Mouse (Mus musculus): ENCODE measurements at regions not wholly inside any gene's neighbourhood (a gene's known extent, or its start where the extent isn't known, plus 50 kb on each side); places are given as distances from the start of the nearest gene placed in this dataset.
A peak's percentile ranks its signal among the peaks of the same experiment; 100 is the strongest.

DNA sequence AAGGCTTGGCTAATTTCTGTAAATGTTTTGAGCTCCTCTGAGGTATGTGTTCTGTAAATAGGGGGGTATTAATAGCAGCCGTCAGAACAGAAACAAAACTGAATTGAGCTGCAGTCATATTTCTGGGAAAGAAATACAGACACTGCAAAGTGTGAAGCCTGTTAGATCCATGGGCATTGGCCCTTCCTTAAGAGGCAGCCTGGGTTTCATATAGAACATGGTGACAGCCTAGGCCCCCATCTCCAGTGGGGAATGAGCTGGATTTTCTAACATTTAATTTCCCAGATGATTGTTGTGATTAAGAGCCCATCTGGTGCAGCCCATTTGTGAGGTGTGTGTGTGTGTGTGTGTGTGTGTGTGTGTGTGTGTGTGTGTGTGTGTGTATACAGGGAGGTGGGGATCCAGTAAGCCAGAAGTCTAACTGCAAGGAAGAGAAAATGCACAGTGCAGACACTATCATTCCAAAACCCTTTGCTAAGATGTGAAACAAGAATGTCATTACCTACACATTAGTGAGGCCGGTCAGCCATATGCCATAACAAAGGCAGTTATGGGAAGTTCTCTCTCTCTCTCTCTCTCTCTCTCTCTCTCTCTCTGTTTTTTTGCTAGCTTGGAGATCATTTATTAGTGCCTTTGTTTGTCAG lies 355.7 kb upstream of the Ubash3b start:
- H3K4me1 ChIP-seq (replicated peaks) = peaks cover 21% of the 10 kb centered on the region
- ATAC-seq (ENCODE audit: insufficient number of reproducible peaks, insufficient read depth, low FRiP score, low TSS enrichment, low read depth) = no peak
- H3K27me3 ChIP-seq = no peaks in the 10 kb centered on the region
- H3K4me3 ChIP-seq (replicated peaks) = no peak overlapping the region
- H3K9me3 ChIP-seq = no peaks in the 10 kb centered on the region
- no peaks in the 10 kb centered on the region for H3K36me3 ChIP-seq
- no peak overlapping the region for H3K4me2 ChIP-seq
- 58% methylated on average over 2 of the region's 2 CpGs for WGBS
- no peak overlapping the region for H3K9ac ChIP-seq (replicated peaks)
- H3K27ac ChIP-seq = peak overlapping the region; percentile 54

DNA sequence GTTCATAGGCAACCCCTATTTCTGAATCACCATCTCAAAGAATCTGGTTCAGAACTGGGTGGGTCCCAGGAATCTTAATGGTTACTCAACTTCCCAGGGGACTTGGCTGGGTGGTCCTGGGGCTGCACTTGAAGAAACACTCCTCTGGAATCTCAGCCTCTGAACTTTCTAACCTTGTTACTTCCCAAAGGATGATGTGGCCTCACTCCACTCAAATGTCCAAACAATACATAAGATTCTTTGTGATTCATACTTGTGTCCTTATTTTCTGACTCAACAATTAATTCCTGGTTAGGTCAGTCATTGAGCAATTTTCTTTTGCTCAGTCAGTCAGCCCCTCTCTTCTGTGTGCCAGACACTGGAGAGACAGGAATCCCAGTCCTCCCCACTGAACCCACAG lies 353.7 kb upstream of the Ubash3b start:
- Histone ChIP-seq H3K27me3 (no peaks in the 10 kb centered on the region), H3K4me3 (replicated peaks) (no peak overlapping the region), H3K4me1 (replicated peaks) (peaks cover 21% of the 10 kb centered on the region), H3K9ac (replicated peaks) (no peak overlapping the region), H3K36me3 (no peaks in the 10 kb centered on the region), H3K9me3 (no peaks in the 10 kb centered on the region), H3K4me2 (no peak overlapping the region), H3K27ac (no peak overlapping the region)
- ATAC-seq (ENCODE audit: insufficient number of reproducible peaks, insufficient read depth, low FRiP score, low TSS enrichment, low read depth) = no peak

DNA sequence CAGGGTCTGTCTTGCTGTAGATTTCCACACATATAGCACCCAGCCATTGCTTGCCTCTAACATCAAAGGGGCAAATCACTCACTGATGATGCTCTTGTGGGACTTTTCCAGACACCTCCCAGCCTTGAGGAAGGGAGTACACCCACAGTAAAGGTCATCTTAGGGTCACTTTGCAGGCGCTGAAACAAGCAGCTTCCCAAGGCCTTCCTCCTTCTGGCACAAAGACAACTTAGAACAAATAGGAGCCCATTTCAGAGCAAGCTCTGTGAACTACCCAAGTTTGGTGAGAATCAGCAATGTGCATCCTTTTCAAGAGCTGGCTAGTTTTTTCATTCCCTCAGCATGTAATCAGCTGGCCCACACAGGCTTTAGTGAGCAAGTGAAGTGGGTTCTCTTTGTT lies 352.2 kb upstream of the Ubash3b start:
- no peak overlapping the region for H3K27ac ChIP-seq
- no peak overlapping the region for H3K4me2 ChIP-seq
- no peak overlapping the region for H3K4me3 ChIP-seq (replicated peaks)
- 0 out of 2 replicates have a peak, but pooled peaks cover 5% of the 10 kb centered on the region for H3K36me3 ChIP-seq
- 31% methylated on average over 1 of the region's 1 CpGs for WGBS
- H3K27me3 ChIP-seq = no peaks in the 10 kb centered on the region
- no peak for ATAC-seq (ENCODE audit: insufficient number of reproducible peaks, insufficient read depth, low FRiP score, low TSS enrichment, low read depth)
- peaks cover 21% of the 10 kb centered on the region for H3K4me1 ChIP-seq (replicated peaks)
- no peak overlapping the region for H3K9ac ChIP-seq (replicated peaks)
- H3K9me3 ChIP-seq = no peaks in the 10 kb centered on the region

DNA sequence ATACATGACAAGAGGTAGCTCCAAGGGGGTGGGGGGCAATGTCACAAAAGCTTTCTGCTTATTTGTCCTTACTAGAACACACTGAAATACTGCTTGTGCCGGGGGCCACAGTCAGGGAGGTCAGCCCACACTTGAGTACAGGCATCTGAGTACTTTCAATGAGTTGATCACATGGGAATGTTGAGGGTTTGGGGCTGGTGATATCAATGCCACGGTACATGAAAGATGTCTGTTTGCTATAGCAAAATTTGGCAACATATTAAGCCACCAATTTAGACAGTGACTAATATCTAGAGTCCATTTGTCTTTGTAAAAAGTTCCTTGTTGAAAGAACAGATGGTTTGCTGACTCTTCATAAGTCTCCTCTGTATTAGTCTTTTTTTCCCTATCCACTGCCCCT lies 348.1 kb upstream of the Ubash3b start:
- 0 out of 2 replicates have a peak, but pooled peaks cover 16% of the 10 kb centered on the region for H3K36me3 ChIP-seq
- H3K9ac ChIP-seq (replicated peaks) = no peak overlapping the region
- H3K4me2 ChIP-seq = no peak overlapping the region
- no peak overlapping the region for H3K4me3 ChIP-seq (replicated peaks)
- 86% methylated on average over 2 of the region's 2 CpGs for WGBS
- no peak for ATAC-seq (ENCODE audit: insufficient number of reproducible peaks, insufficient read depth, low FRiP score, low TSS enrichment, low read depth)
- no peaks in the 10 kb centered on the region for H3K9me3 ChIP-seq
- H3K27me3 ChIP-seq = no peaks in the 10 kb centered on the region
- H3K4me1 ChIP-seq (replicated peaks) = no peaks in the 10 kb centered on the region
- H3K27ac ChIP-seq = no peak overlapping the region

DNA sequence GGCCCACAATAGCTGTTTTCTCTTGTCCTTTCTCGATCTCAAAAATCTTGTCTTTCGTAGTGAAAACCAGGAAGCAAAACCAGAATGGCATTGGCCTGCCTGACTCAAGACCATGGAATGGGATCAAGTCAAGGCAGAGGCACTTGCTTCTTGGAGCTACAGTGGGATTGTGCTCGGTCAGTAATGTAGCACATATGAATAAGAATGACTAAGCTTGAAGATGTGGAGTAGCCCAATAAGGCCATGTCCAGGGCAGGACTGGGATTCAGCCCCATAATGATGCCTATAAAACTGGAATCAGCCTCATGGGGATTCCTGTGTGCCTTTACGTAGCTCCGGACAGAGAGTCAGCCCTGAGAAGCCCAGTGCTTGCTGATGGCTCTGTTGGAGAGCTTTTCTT lies 347.2 kb upstream of the Ubash3b start:
- H3K36me3 ChIP-seq = 0 out of 2 replicates have a peak, but pooled peaks cover 16% of the 10 kb centered on the region

DNA sequence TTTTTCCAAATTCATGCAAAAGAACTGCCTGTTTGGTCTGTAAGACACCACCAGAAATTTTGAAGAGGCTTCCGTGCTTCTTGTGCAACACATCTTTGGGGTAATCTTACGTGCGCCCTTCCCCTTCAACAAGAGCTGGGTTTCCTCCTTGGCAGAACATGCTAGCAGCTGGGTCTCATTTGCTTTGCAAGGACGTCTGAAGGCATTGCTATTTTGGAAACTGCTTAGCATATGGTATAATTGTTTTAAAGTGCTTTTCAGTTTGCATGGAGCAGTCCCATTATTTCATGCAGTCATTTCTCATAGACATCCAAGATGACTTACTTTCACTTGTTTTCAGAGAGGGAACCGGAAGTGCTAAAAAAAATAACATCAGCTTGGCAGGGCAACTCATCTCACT lies 336.8 kb upstream of the Ubash3b start:
- Histone ChIP-seq H3K9ac (replicated peaks) (no peak overlapping the region), H3K4me1 (replicated peaks) (0 out of 2 replicates have a peak, but pooled peaks cover 3% of the 10 kb centered on the region), H3K27me3 (no peaks in the 10 kb centered on the region), H3K4me2 (no peak overlapping the region), H3K27ac (no peak overlapping the region), H3K9me3 (no peaks in the 10 kb centered on the region), H3K36me3 (peaks cover 11% of the 10 kb centered on the region; the same call in 1 of the 2 replicates), H3K4me3 (replicated peaks) (no peak overlapping the region)
- WGBS = 79% methylated on average over 5 of the region's 5 CpGs
- no peak for ATAC-seq (ENCODE audit: insufficient number of reproducible peaks, insufficient read depth, low FRiP score, low TSS enrichment, low read depth)

More for the DNA sequence above, 347.2 kb upstream of the Ubash3b start:
- Histone ChIP-seq H3K4me2 (no peak overlapping the region), H3K4me3 (replicated peaks) (no peak overlapping the region), H3K4me1 (replicated peaks) (no peaks in the 10 kb centered on the region), H3K9me3 (no peaks in the 10 kb centered on the region), H3K9ac (replicated peaks) (no peak overlapping the region), H3K27ac (no peak overlapping the region), H3K27me3 (no peaks in the 10 kb centered on the region)
- no peak for ATAC-seq (ENCODE audit: insufficient number of reproducible peaks, insufficient read depth, low FRiP score, low TSS enrichment, low read depth)
- 81% methylated on average over 5 of the region's 5 CpGs for WGBS

DNA sequence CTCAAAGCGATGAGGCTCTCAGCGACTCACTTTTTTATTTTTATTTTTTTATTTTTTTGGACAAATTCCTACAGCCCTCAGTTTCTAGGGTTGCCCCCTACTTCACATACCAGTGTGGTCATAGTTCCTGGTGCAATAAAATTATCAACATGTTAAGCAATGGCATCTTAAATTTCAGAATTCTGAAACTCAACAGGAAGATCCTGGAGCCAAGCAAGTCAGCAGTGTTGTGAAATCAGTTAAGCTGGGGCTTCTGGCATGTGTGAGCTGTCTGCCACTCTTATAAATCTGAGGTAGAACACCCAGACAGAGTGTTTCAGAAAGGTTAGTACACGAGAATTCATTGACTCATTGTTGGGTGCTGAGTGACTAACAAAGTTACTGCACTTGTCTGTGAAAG lies 328.6 kb upstream of the Ubash3b start:
- Histone ChIP-seq H3K27me3 (no peaks in the 10 kb centered on the region), H3K4me1 (replicated peaks) (no peaks in the 10 kb centered on the region), H3K27ac (no peak overlapping the region), H3K9ac (replicated peaks) (no peak overlapping the region), H3K9me3 (no peaks in the 10 kb centered on the region), H3K4me2 (no peak overlapping the region), H3K36me3 (peaks cover 23% of the 10 kb centered on the region; the same call in 1 of the 2 replicates), H3K4me3 (replicated peaks) (no peak overlapping the region)
- 95% methylated on average over 3 of the region's 3 CpGs for WGBS
- no peak for ATAC-seq (ENCODE audit: insufficient number of reproducible peaks, insufficient read depth, low FRiP score, low TSS enrichment, low read depth)

DNA sequence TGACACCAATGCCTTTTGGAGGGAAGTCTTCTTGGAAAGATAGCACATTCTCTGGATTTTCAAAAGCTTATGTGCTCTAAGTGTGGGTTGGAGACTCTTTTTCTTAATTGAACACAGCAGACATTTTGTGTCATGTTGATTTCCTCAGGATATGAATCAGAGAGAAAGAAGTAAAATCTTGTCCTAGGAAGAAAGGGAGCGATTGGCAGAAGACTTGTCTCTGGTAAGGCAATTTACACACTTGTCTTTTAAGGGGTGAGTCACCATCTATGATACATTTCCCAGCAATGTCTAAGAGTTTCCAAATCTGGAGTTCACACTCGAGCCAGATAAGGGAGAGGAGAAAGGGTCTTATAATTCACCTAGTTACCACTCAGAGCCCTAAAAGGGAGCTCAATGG lies 326.5 kb upstream of the Ubash3b start:
- Histone ChIP-seq H3K9ac (replicated peaks) (no peak overlapping the region), H3K9me3 (no peaks in the 10 kb centered on the region), H3K4me3 (replicated peaks) (no peak overlapping the region), H3K27me3 (no peaks in the 10 kb centered on the region), H3K36me3 (peaks cover 25% of the 10 kb centered on the region; the same call in 1 of the 2 replicates), H3K4me2 (no peak overlapping the region), H3K27ac (no peak overlapping the region), H3K4me1 (replicated peaks) (no peaks in the 10 kb centered on the region)
- 84% methylated on average over 2 of the region's 2 CpGs for WGBS
- ATAC-seq (ENCODE audit: insufficient number of reproducible peaks, insufficient read depth, low FRiP score, low TSS enrichment, low read depth) = no peak

DNA sequence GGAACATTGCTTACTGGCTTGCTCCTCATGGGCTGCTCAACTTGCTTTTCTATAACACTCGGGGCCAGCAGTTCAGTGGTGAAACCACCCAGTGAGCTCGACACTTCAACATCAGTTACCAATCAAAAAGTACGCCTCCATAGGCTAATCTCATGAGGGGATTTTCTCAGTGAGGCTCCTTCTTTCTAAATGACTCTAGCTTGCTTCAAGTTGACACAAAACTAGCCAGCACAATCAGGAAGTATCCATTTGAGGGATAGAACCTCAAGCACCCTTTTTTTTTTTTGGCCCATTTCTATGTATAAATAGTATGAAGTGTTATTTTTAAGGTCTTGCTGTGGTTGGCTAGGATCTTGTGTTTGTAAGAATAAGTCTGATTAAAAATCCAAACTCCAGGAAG lies 321.7 kb upstream of the Ubash3b start:
- WGBS = 87% methylated on average over 3 of the region's 3 CpGs
- Histone ChIP-seq H3K27ac (no peak overlapping the region), H3K36me3 (peaks cover 11% of the 10 kb centered on the region; the same call in 1 of the 2 replicates), H3K9me3 (no peaks in the 10 kb centered on the region), H3K27me3 (no peaks in the 10 kb centered on the region), H3K9ac (replicated peaks) (no peak overlapping the region), H3K4me2 (no peak overlapping the region), H3K4me3 (replicated peaks) (no peak overlapping the region), H3K4me1 (replicated peaks) (no peaks in the 10 kb centered on the region)
- no peak for ATAC-seq (ENCODE audit: insufficient number of reproducible peaks, insufficient read depth, low FRiP score, low TSS enrichment, low read depth)

DNA sequence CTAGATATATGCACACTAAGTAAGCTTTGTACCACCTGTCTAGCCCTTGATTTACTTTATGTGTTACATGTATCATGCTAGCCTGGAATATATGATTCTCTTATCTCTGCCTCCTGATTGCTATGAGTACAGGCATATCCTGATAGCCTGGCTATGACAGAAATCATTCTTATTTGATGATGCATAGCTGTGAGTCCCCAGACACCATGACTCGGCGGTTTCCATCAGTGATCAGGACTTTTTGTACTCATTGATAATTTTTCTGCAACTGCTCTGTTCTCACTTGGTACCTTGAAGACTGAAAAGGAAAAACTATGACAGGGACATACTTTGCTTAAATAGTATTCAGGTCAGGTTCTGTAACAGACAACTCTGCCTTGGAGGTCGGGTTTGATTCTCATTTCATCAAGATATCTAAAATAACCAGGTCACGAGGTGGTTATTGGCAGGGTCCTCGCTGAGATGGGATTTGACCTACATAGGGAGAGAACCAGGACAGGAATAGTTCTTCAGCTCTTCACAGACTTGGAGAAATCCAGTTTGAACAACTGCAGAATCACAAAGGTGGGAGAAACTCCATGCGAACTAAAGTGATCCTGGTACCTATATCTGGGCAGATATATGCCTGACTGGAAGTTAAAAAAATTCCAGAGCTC lies 320.2 kb upstream of the Ubash3b start:
- Histone ChIP-seq H3K27ac (no peak overlapping the region), H3K36me3 (peaks cover 11% of the 10 kb centered on the region; the same call in 1 of the 2 replicates), H3K4me2 (no peak overlapping the region), H3K4me3 (replicated peaks) (no peak overlapping the region), H3K4me1 (replicated peaks) (no peaks in the 10 kb centered on the region), H3K9me3 (no peaks in the 10 kb centered on the region), H3K27me3 (no peaks in the 10 kb centered on the region), H3K9ac (replicated peaks) (no peak overlapping the region)
- ATAC-seq (ENCODE audit: insufficient number of reproducible peaks, insufficient read depth, low FRiP score, low TSS enrichment, low read depth) = no peak
- 91% methylated on average over 6 of the region's 6 CpGs for WGBS

DNA sequence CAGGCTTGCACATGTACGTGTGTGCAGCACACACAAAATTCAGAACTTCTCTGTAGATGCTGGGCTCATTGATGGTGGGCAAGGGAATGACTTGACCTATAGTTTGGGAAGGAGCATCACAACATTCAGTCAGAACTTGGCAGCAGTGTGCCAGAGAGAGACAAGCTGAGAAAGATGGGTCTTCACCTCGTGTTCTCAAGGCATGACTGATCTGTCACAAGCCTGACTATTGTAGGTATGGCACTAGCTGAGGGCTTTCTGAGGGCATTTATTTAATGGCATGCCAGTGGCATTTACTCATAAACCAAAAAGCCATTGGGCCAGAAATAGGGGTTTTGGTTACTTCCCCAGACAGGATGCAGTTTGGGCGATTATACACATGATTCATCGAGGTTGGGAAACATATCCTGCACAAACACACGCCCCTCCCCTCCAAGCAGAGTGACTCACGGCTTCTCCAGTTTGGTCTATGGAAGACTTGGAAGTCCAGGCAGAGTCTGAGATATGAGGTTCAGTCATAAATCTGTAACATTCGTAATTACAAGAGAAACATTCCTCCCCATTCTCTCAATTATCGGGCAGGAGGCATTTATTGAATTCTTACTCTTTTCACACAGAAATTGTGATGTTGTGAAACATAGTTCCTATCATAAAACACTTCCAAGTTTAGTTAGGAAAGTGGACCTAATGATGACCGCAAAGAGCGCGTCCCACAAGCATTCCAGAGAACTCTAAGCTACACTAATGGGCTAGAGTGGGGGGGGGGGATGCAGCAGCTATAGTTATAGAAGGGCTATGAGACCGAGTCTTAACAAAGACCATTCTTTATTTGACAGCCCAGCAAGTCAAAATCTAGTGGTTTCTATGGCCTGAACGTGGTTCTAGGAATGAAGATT lies 318.6 kb upstream of the Ubash3b start:
- Histone ChIP-seq H3K4me1 (replicated peaks) (peaks cover 13% of the 10 kb centered on the region), H3K9me3 (no peaks in the 10 kb centered on the region), H3K27me3 (no peaks in the 10 kb centered on the region), H3K27ac (no peak overlapping the region), H3K36me3 (peaks cover 5% of the 10 kb centered on the region; the same call in 1 of the 2 replicates), H3K9ac (replicated peaks) (no peak overlapping the region), H3K4me2 (no peak overlapping the region), H3K4me3 (replicated peaks) (no peak overlapping the region)
- WGBS = 84% methylated on average over 13 of the region's 13 CpGs
- ATAC-seq (ENCODE audit: insufficient number of reproducible peaks, insufficient read depth, low FRiP score, low TSS enrichment, low read depth) = no peak
